Mouse (Mus musculus): ENCODE data around the gene Pced1a.

GRCm38 (mm10) chr2:130401891-130402290, 22.6 kb downstream of the Pced1a start:
- TF ChIP-seq CTCF (IDR thresholded peaks at IDR 0.05; ENCODE audit: low read depth, low read length) (no peak), POLR2A (IDR thresholded peaks at IDR 0.05; ENCODE audit: extremely low read depth, insufficient read depth, low read length) (no peak)

Measured in liver, adult 2 months (tissue).